ENCODE assay signal across 29 mouse cellular contexts in genomic region chr9:57948333-57948931, GRCm38 (mm10). TPM values are rescaled to one million over a fixed set of nuclear protein-coding genes. Genes with fewer than 3 reads are reported as not detected.
DNase-seq lines count a peak whose midpoint lies in the region; ATAC-seq and TF ChIP-seq lines count a peak whose summit lies in the region.
"Had no signal": no experiment of that assay in that cellular context is flagged by ENCODE, and none has a peak within 500 bp of the region (broad histone marks: within the 10 kb centered on the region; RNA-seq: fewer than 3 reads in every experiment).

No protein-coding gene starts in this region.

- no peak for ATAC-seq in forebrain, postnatal 0 days
- ATAC-seq in forebrain, embryonic 12.5 days (ENCODE audit: low FRiP score) = no peak
- ATAC-seq: activated CD4-positive, CD25-positive, alpha-beta regulatory T cell, adult 4 months; forebrain, embryonic 14.5 days; hindbrain, embryonic 16.5 days; intestine, embryonic 16.5 days had no signal

- peaks cover 26% of the 10 kb centered on the region for H3K4me1 ChIP-seq in forebrain, postnatal 0 days (ENCODE audit: insufficient read depth)
- H3K4me1 ChIP-seq in forebrain, embryonic 12.5 days = peaks cover 47% of the 10 kb centered on the region
- peaks cover 40 to 85% of the 10 kb centered on the region in 2 experiments for H3K4me1 ChIP-seq in CH12.LX (ENCODE audit: control insufficient read depth in 1 of 2, insufficient read depth in 2 of 2)

- H3K79me2 ChIP-seq in CH12.LX (replicated peaks; ENCODE audit: control insufficient read depth, extremely low read depth, insufficient read depth, poor library complexity, severe bottlenecking) = peaks cover 100% of the 10 kb centered on the region
- peaks cover 96% of the 10 kb centered on the region for H3K79me2 ChIP-seq in myocyte (ENCODE audit: control insufficient read depth, insufficient read depth)

- no peaks in the 10 kb centered on the region for H3K27me3 ChIP-seq in forebrain, postnatal 0 days (ENCODE audit: insufficient read depth, low read length)
- H3K27me3 ChIP-seq in forebrain, embryonic 12.5 days = peaks cover 16% of the 10 kb centered on the region
- H3K27me3 ChIP-seq in CH12.LX (replicated peaks) (no peaks in the 10 kb centered on the region), myocyte (ENCODE audit: control insufficient read depth, insufficient read depth, insufficient read length) (no peaks in the 10 kb centered on the region)

- peak; percentile 33; the same call in 1 of the 2 replicates for TF ChIP-seq POLR2A in CH12.LX (IDR thresholded peaks at IDR 0.05; ENCODE audit: low read depth, low read length)
- TF ChIP-seq POLR2A in myocyte (IDR thresholded peaks at IDR 0.05; ENCODE audit: insufficient read length, low read depth) = no peak

- H3K9ac ChIP-seq in forebrain, postnatal 0 days = no peak overlapping the region
- H3K9ac ChIP-seq in forebrain, embryonic 12.5 days = no peak overlapping the region
- H3K9ac ChIP-seq in CH12.LX (ENCODE audit: insufficient read depth, low read depth) = peak overlapping the region; percentile 89; the same call in 1 of the 2 replicates
- H3K9ac ChIP-seq: heart, embryonic 15.5 days; kidney, embryonic 15.5 days; limb, embryonic 15.5 days; liver, embryonic 14.5 days; lung, embryonic 15.5 days had no signal

- in situ Hi-C loops in CH12.LX (cut with MboI; ENCODE audit: low pct_ligation_motif_present, low pct_unique_long_range_greater_than_20kb, low sequenced_read_pairs) = no loop called here

- no peak for TF ChIP-seq EP300 in CH12.LX (IDR thresholded peaks at IDR 0.05; ENCODE audit: low read length)

- 0 out of 2 replicates have a peak overlapping the region, but pooled peaks have one; percentile 17 for H3K4me2 ChIP-seq in forebrain, postnatal 0 days (ENCODE audit: low read depth)
- no peak overlapping the region for H3K4me2 ChIP-seq in forebrain, embryonic 12.5 days
- H3K4me2 ChIP-seq in CH12.LX (ENCODE audit: insufficient read depth, low read depth, poor library complexity, severe bottlenecking) = peak overlapping the region; percentile 95
- H3K4me2 ChIP-seq in myocyte (ENCODE audit: low read depth) = peak overlapping the region; percentile 67
- H3K4me2 ChIP-seq: heart, embryonic 15.5 days; kidney, embryonic 15.5 days; limb, embryonic 15.5 days; lung, embryonic 15.5 days; midbrain, embryonic 11.5 days had no signal

- H3K27ac ChIP-seq in forebrain, postnatal 0 days (ENCODE audit: low read depth, low read length) = no peak overlapping the region
- H3K27ac ChIP-seq in forebrain, embryonic 12.5 days = no peak overlapping the region
- peak overlapping the region; percentile 90 for H3K27ac ChIP-seq in layer of hippocampus, adult 2 months
- peak overlapping the region; percentile 96 for H3K27ac ChIP-seq in CH12.LX (ENCODE audit: insufficient read depth, low read depth)
- H3K27ac ChIP-seq: kidney, embryonic 15.5 days; limb, embryonic 15.5 days; liver, embryonic 14.5 days; lung, embryonic 15.5 days; macrophage had no signal

- DNase-seq in forebrain, postnatal 0 days = no peak
- DNase-seq in layer of hippocampus, adult 2 months (ENCODE audit: low spot score in 2 of 2) = no peak
- DNase-seq in layer of hippocampus, adult 18-20 months (ENCODE audit: low spot score in 2 of 2) = no peak
- DNase-seq in CH12.LX (ENCODE audit: extremely low read depth) = no peak
- no peak for DNase-seq in right cerebral cortex, postnatal 36 days (ENCODE audit: low spot score in 2 of 2)
- DNase-seq: adrenal gland, adult 8-10 months; B cell, adult 2 months; cerebellum, postnatal 36 days; gastrocnemius, postnatal 14 days; kidney, postnatal 36 days; layer of hippocampus, adult 9-11 months; retina, postnatal 1 day; right cerebral cortex, postnatal 25 days; thymus, adult 18-20 months; thymus, postnatal 36 days had no signal

- H3ac ChIP-seq in myocyte (ENCODE audit: control insufficient read depth, insufficient read length) = no peak overlapping the region

- TF ChIP-seq RAD21 in CH12.LX (IDR thresholded peaks at IDR 0.05; ENCODE audit: low read depth, low read length) = no peak

- no peak for TF ChIP-seq CTCF in forebrain, postnatal 0 days (IDR thresholded peaks at IDR 0.05; ENCODE audit: low read depth)
- no peak for TF ChIP-seq CTCF in layer of hippocampus, adult 2 months (conservative IDR thresholded peaks at IDR 0.05)
- no peak for TF ChIP-seq CTCF in CH12.LX (conservative IDR thresholded peaks at IDR 0.05 in 1 of 2, IDR thresholded peaks at IDR 0.05 in 1 of 2; ENCODE audit: low read depth in 2 of 2, low read length in 2 of 2)

- no peak overlapping the region for H3K4me3 ChIP-seq in forebrain, postnatal 0 days (ENCODE audit: low read depth, low read length)
- H3K4me3 ChIP-seq in forebrain, embryonic 12.5 days (replicated peaks) = no peak overlapping the region
- H3K4me3 ChIP-seq in layer of hippocampus, adult 2 months = peak overlapping the region; percentile 8; the same call in 1 of the 2 replicates
- H3K4me3 ChIP-seq in CH12.LX (replicated peaks in 1 of 3; ENCODE audit: low read depth in 2 of 3, low read length in 2 of 3, poor library complexity in 1 of 3) (peak overlapping the region; percentile 52 to 64 (median 60)), myocyte (no peak overlapping the region)
- H3K4me3 ChIP-seq: heart, embryonic 15.5 days; kidney, embryonic 15.5 days; limb, embryonic 15.5 days; lung, embryonic 15.5 days had no signal

- dilution Hi-C loops in CH12.LX (cut with MboI; ENCODE audit: extremely low pct_ligation_motif_present, extremely low pct_unique_long_range_greater_than_20kb, low sequenced_read_pairs) = no loop called here

- H3K9me3 ChIP-seq in forebrain, postnatal 0 days (ENCODE audit: low read length) = no peaks in the 10 kb centered on the region
- no peaks in the 10 kb centered on the region for H3K9me3 ChIP-seq in forebrain, embryonic 12.5 days
- H3K9me3 ChIP-seq in CH12.LX (replicated peaks; ENCODE audit: low read length) = no peaks in the 10 kb centered on the region
- H3K9me3 ChIP-seq: heart, embryonic 15.5 days; kidney, embryonic 15.5 days; limb, embryonic 15.5 days; lung, embryonic 15.5 days had no signal

- no peaks in the 10 kb centered on the region; the same call in 1 of the 2 replicates for H3K36me3 ChIP-seq in forebrain, postnatal 0 days (ENCODE audit: insufficient read depth)
- H3K36me3 ChIP-seq in forebrain, embryonic 12.5 days (replicated peaks) = no peaks in the 10 kb centered on the region
- peaks cover 69 to 95% of the 10 kb centered on the region in 2 experiments for H3K36me3 ChIP-seq in CH12.LX (replicated peaks in 1 of 2; ENCODE audit: control insufficient read depth in 1 of 2, insufficient read depth in 1 of 2, low read length in 1 of 2)
- H3K36me3 ChIP-seq in myocyte (ENCODE audit: control insufficient read depth, insufficient read depth) = no peaks in the 10 kb centered on the region
- H3K36me3 ChIP-seq: heart, embryonic 15.5 days; kidney, embryonic 15.5 days; limb, embryonic 15.5 days; lung, embryonic 15.5 days had no signal

- WGBS in forebrain, postnatal 0 days = 87% methylated on average over 7 of the region's 7 CpGs
- 92% methylated on average over 7 of the region's 7 CpGs for WGBS in forebrain, embryonic 12.5 days

TF ChIP-seq in CH12.LX, 34 proteins besides CTCF, POLR2A, EP300 and RAD21 (continues in another document):
- TF ChIP-seq MXI1 (IDR thresholded peaks at IDR 0.05; ENCODE audit: low read depth, low read length) (peak; percentile 31; the same call in 1 of the 2 replicates), HCFC1 (IDR thresholded peaks at IDR 0.05; ENCODE audit: low read depth, low read length) (no peak), SMC3 (IDR thresholded peaks at IDR 0.05; ENCODE audit: low read depth, low read length) (no peak), E2F4 (IDR thresholded peaks at IDR 0.05; ENCODE audit: insufficient replicate concordance, low read depth, low read length) (no peak)

TF ChIP-seq in myocyte, 11 proteins besides CTCF, POLR2A, EP300 and RAD21:
- TF ChIP-seq MYOD1 (IDR thresholded peaks at IDR 0.05; ENCODE audit: control insufficient read depth in 1 of 3, insufficient read length in 2 of 3, low read depth in 2 of 3) = peak in 2 of 3 experiments; percentile 72 to 76
- no peak for TF ChIP-seq CEBPB (IDR thresholded peaks at IDR 0.05; ENCODE audit: insufficient read depth, poor library complexity, severe bottlenecking)

RNA-seq across cellular contexts. Expression of gene Sema7a, which starts 8.5 kb away (rescaled TPM):
- 27.2 and 43.0 TPM in 2 replicates for total RNA-seq in forebrain, postnatal 0 days (2014; rRNA removed)
- polyA plus RNA-seq in forebrain, postnatal 0 days (2015; fragmentation: Nextera tagmentation; extraction: Ambion mirVana) = 2.4 and 3.2 TPM in 2 replicates
- polyA plus RNA-seq in forebrain, embryonic 12.5 days (2016; fragmentation: Nextera tagmentation; extraction: Ambion mirVana) = 0.43 and 1.4 TPM in 2 replicates
- 100 to 1,000 TPM in 1 of 2 experiments, 10 to 100 TPM in 1; 94.4 to 102 TPM for total RNA-seq in layer of hippocampus, adult 2 months (2021)
- total RNA-seq in layer of hippocampus, adult 18-20 months (2021) = 10 to 100 TPM; 85.7 to 96.3 TPM
- total RNA-seq in CH12.LX (2012; rRNA removed) (113 and 181 TPM in 2 replicates), CH12.LX (2014; rRNA removed) (78.2 and 88.6 TPM in 2 replicates)
- polyA plus RNA-seq in CH12.LX (2012; ENCODE audit: insufficient read length, low read depth) (81.9 and 89.4 TPM in 2 replicates), myocyte (2012; fragmentation: generic; extraction: Trizol) (27.4 TPM)

RNA-seq across cellular contexts. Expression of gene Ubl7, which starts 37.7 kb away (rescaled TPM):
- 81.7 and 92.6 TPM in 2 replicates for total RNA-seq in forebrain, postnatal 0 days (2014; rRNA removed)
- polyA plus RNA-seq in forebrain, postnatal 0 days (2015; fragmentation: Nextera tagmentation; extraction: Ambion mirVana) = 152 and 155 TPM in 2 replicates
- polyA plus RNA-seq in forebrain, embryonic 12.5 days (2016; fragmentation: Nextera tagmentation; extraction: Ambion mirVana) = 129 and 138 TPM in 2 replicates
- total RNA-seq in layer of hippocampus, adult 2 months (2021) = 10 to 100 TPM; 98.5 to 98.7 TPM
- 100 to 1,000 TPM in 1 of 2 experiments, 10 to 100 TPM in 1; 98.1 to 105 TPM for total RNA-seq in layer of hippocampus, adult 18-20 months (2021)
- total RNA-seq in CH12.LX (2012; rRNA removed) = 31.2 and 37.3 TPM in 2 replicates
- 19.9 and 24.7 TPM in 2 replicates for total RNA-seq in CH12.LX (2014; rRNA removed)
- 73.3 and 81.1 TPM in 2 replicates for polyA plus RNA-seq in CH12.LX (2012; ENCODE audit: insufficient read length, low read depth)
- 62.0 TPM for polyA plus RNA-seq in myocyte (2012; fragmentation: generic; extraction: Trizol)

RNA-seq across cellular contexts. Expression of gene Cyp11a1, which starts 57.8 kb away (rescaled TPM):
- 0.29 and 1.2 TPM in 2 replicates for total RNA-seq in forebrain, postnatal 0 days (2014; rRNA removed)
- 0.77 and 0.88 TPM in 2 replicates for polyA plus RNA-seq in forebrain, postnatal 0 days (2015; fragmentation: Nextera tagmentation; extraction: Ambion mirVana)
- polyA plus RNA-seq in forebrain, embryonic 12.5 days (2016; fragmentation: Nextera tagmentation; extraction: Ambion mirVana) = 0.19 and 0.45 TPM in 2 replicates
- 1 to 10 TPM in 1 of 2 experiments, under 1 TPM in 1; 0.79 to 1.7 TPM for total RNA-seq in layer of hippocampus, adult 2 months (2021)
- total RNA-seq in layer of hippocampus, adult 18-20 months (2021) = 1 to 10 TPM in 1 of 2 experiments, under 1 TPM in 1; 0.94 to 1.7 TPM
- total RNA-seq in CH12.LX (2012; rRNA removed) (2.6 and 4.6 TPM in 2 replicates), CH12.LX (2014; rRNA removed) (8.3 and 9.0 TPM in 2 replicates)
- polyA plus RNA-seq in CH12.LX (2012; ENCODE audit: insufficient read length, low read depth) (12.1 and 12.8 TPM in 2 replicates), myocyte (2012; fragmentation: generic; extraction: Trizol) (0.11 TPM)
- total RNA-seq: heart, adult 18-20 months had no signal
- polyA plus RNA-seq: activated CD4-positive, CD25-positive, alpha-beta regulatory T cell, adult 4 months; macrophage; midbrain, embryonic 11.5 days had no signal

Comparison
In these comparisons a context has a peak if more than half of its experiments do, and no peak if none do; other contexts are left out.
1. H3K27ac ChIP-seq: peak in layer of hippocampus, adult 2 months (single experiment) and CH12.LX (single experiment); none in forebrain, postnatal 0 days (single experiment) and forebrain, embryonic 12.5 days (single experiment).
2. H3K4me3 ChIP-seq: peak in layer of hippocampus, adult 2 months (single experiment) and CH12.LX (3 of 3); none in forebrain, postnatal 0 days (single experiment), forebrain, embryonic 12.5 days (single experiment) and myocyte (single experiment).